Mouse (Mus musculus) limb, embryonic 12.5 days (tissue): Measurements from ENCODE around the gene Olfr727. TPM values are rescaled to one million over a fixed set of nuclear protein-coding genes. Genes with fewer than 3 reads are reported as not detected.

Experiments
- ATAC-seq: fragments of 200-750 bp; cut with Nextera tagmentation; 2 replicates; pipeline ENCODE4 v1.8.0; 2017; ENCODE audit warnings: low read depth, moderate TSS enrichment; ENCODE audit not compliant: insufficient number of reproducible peaks, insufficient read depth, low FRiP score, low TSS enrichment
- H3K27ac ChIP-seq: fragments of 300-500 bp; sonication (generic); 2 replicates; pipeline ENCODE4 v1.5.1; 2016; ENCODE audit warnings: mild to moderate bottlenecking, moderate library complexity
- H3K27me3 ChIP-seq: fragments of 300-500 bp; sonication (generic); 2 replicates; pipeline ENCODE4 v1.6.1; 2016; ENCODE audit warnings: mild to moderate bottlenecking, moderate library complexity
- H3K36me3 ChIP-seq: fragments of 300-500 bp; sonication (generic); 2 replicates; pipeline ENCODE4 v1.6.1; 2016; ENCODE audit warnings: mild to moderate bottlenecking, moderate library complexity
- H3K4me1 ChIP-seq: fragments of 300-500 bp; sonication (generic); replicated peaks from 2 replicates; pipeline ENCODE4 v1.6.1; 2016
- H3K4me2 ChIP-seq: fragments of 300-500 bp; sonication (generic); 2 replicates; pipeline ENCODE4 v1.6.1; 2016; ENCODE audit warnings: mild to moderate bottlenecking, moderate library complexity
- H3K4me3 ChIP-seq: fragments of 300-500 bp; sonication (generic); replicated peaks from 2 replicates; pipeline ENCODE4 v1.5.1; 2016; ENCODE audit warnings: mild to moderate bottlenecking
- H3K9ac ChIP-seq: fragments of 300-500 bp; sonication (generic); replicated peaks from 2 replicates; pipeline ENCODE4 v1.6.1; 2016; ENCODE audit warnings: mild to moderate bottlenecking, moderate library complexity
- H3K9me3 ChIP-seq: fragments of 300-500 bp; sonication (generic); 2 replicates; pipeline ENCODE4 v1.6.1; 2016; ENCODE audit warnings: mild to moderate bottlenecking, moderate library complexity
- WGBS: fragments of 180-500 bp; shearing (Covaris S2); methylation state at CpG from one replicate; pipeline ENCODE4 v1.1.7; 2016; 5-methylcytosine and 5-hydroxymethylcytosine counted together
- polyA plus RNA-seq: library from polyadenylated mRNA; unstranded; fragments of >200 nt; fragmentation: Nextera tagmentation; extraction: Ambion mirVana; gene quantifications from 2 replicates; pipeline ENCODE4 v1.2.1, GENCODE M21; 2016

Gene Olfr727
- not detected in 2 replicates for polyA plus RNA-seq

DNA sequence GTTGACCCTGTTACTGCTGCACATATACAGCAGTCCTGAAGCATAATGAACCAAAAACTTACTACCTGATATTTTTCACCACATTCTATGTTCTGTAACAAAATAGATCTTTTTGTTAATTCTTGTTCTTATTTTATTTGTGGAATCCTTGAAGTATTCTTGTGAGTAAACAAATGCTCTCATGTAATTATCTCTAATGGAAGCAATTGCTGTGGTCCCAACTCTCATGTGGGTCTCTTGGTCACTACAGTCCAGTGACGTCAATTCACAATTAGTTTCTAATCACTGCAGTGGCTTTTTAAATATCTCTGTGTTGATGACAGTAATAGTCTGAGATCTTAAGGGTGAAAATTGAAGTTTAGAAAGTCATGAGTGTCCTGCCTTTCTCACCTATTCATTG is at the start of gene Olfr727:
Olfr727 (plus strand) TSS at position 301 of the 400 bp plus-strand sequence.
- ATAC-seq, result no peak
- no peaks in the 10 kb centered on the region for H3K9me3 ChIP-seq
- H3K4me2 ChIP-seq, result no peak within 1 kb of the TSS
- H3K27ac ChIP-seq, result no peak within 1 kb of the TSS
- no peaks in the 10 kb centered on the region for H3K4me1 ChIP-seq
- no peak within 1 kb of the TSS for H3K4me3 ChIP-seq
- 88% methylated on average over 1 of the region's 1 CpGs for WGBS
- no peak within 1 kb of the TSS for H3K9ac ChIP-seq
- H3K36me3 ChIP-seq, result no peaks in the 10 kb centered on the region
- no peaks in the 10 kb centered on the region for H3K27me3 ChIP-seq

DNA sequence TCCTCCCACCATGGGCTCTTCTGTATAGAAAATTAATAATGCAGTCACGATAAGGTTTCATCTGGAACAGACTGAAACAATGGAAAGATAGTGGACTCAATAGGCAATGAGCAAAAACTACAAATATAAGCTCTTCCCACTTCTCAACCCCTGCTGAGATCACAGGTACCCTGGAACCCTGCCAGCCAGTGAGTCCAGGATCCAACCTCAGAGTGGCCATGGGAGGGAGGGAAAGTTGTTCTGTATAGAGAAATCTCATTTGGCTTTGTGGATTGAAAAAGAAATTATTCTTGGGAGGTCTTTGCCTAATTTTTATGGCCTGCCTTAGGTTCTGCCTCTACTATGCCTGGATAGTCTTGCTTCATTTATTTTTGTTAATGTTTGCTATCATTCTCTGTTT is 32.1 kb upstream of the Olfr727 start, which contains the start of gene Olfr726:
Olfr726 (minus strand) TSS at position 101 of the 400 bp plus-strand sequence.
- H3K36me3 ChIP-seq, result no peaks in the 10 kb centered on the region
- H3K4me1 ChIP-seq, result no peaks in the 10 kb centered on the region
- WGBS, result 77% methylated on average over 1 of the region's 1 CpGs
- no peaks in the 10 kb centered on the region for H3K9me3 ChIP-seq
- H3K27me3 ChIP-seq, result no peaks in the 10 kb centered on the region
- no peak for ATAC-seq
- no peak within 1 kb of the TSS for H3K27ac ChIP-seq
- H3K4me3 ChIP-seq, result no peak within 1 kb of the TSS
- no peak within 1 kb of the TSS for H3K4me2 ChIP-seq
- no peak within 1 kb of the TSS for H3K9ac ChIP-seq

DNA sequence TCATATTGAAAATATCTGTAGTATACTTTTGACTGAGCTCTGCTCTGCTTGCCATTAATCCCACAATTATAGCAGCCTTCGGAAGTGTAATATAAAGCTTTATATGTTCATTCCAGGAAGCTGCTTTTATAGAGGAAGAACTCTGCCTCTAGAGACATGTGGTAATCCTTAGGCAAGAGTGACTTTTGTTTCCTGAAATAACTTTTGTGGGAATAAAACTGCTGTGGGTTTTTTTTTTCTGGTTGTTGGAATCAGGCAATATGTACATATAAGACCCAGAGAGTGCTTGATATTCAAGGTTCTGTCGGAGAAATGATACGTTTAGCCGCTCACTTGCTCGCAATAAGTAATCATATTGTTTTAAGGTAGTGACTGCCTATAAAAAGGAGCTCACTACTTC is 19.6 kb downstream of the Olfr727 start, which contains the start of gene Olfr728:
Olfr728 (minus strand) TSS at position 101 of the 400 bp plus-strand sequence.
- H3K27ac ChIP-seq, result no peak within 1 kb of the TSS
- H3K4me3 ChIP-seq, result no peak within 1 kb of the TSS
- no peaks in the 10 kb centered on the region for H3K27me3 ChIP-seq
- no peak within 1 kb of the TSS for H3K4me2 ChIP-seq
- no peaks in the 10 kb centered on the region for H3K4me1 ChIP-seq
- no peak for ATAC-seq
- H3K36me3 ChIP-seq, result no peaks in the 10 kb centered on the region
- no peak within 1 kb of the TSS for H3K9ac ChIP-seq
- WGBS, result 79% methylated on average over 5 of the region's 5 CpGs
- no peaks in the 10 kb centered on the region for H3K9me3 ChIP-seq

DNA sequence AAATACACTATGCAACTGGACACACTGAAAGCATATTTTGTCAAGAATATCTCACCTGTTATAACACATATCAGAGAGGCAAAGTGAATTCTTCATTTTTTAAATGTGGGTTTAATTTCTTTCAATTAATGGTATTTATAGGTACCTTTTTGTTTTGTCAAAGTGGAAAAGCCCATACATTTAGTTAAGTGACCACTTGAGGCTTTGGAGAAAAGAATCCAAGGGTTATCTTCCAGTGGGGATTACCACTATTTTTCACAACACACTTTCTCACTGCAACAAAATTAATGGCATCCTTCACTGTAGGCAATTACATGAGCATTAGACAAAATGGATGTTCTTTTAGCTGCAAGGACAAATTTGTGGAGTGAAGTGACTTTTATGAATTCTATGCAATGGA is 29.8 kb downstream of the Olfr727 start, which contains the start of gene Olfr729:
Olfr729 (minus strand) TSS at position 101 of the 400 bp plus-strand sequence.
- no peaks in the 10 kb centered on the region for H3K36me3 ChIP-seq
- H3K27me3 ChIP-seq, result no peaks in the 10 kb centered on the region
- no peaks in the 10 kb centered on the region for H3K4me1 ChIP-seq
- H3K4me3 ChIP-seq, result no peak within 1 kb of the TSS
- no peak within 1 kb of the TSS for H3K9ac ChIP-seq
- ATAC-seq, result no peak
- H3K4me2 ChIP-seq, result no peak within 1 kb of the TSS
- H3K27ac ChIP-seq, result no peak within 1 kb of the TSS
- H3K9me3 ChIP-seq, result no peaks in the 10 kb centered on the region

Other genes with a start within 250 kb of the Olfr727 start
- not detected in 2 replicates for gene Olfr722, start 221.2 kb upstream of the Olfr727 start, polyA plus RNA-seq
- gene Olfr723, start 191.4 kb upstream of the Olfr727 start, polyA plus RNA-seq, result not detected in 2 replicates
- not detected in 2 replicates for gene Olfr724, start 159.9 kb upstream of the Olfr727 start, polyA plus RNA-seq
- not detected in 2 replicates for gene Olfr725, start 82.8 kb upstream of the Olfr727 start, polyA plus RNA-seq
- not detected in 2 replicates for gene Olfr726, start 32.2 kb upstream of the Olfr727 start, polyA plus RNA-seq
- gene Olfr728, start 19.5 kb downstream of the Olfr727 start, polyA plus RNA-seq, result not detected in 2 replicates
- not detected in 2 replicates for gene Olfr729, start 29.7 kb downstream of the Olfr727 start, polyA plus RNA-seq
- not detected in 2 replicates for gene Olfr730, start 65.0 kb downstream of the Olfr727 start, polyA plus RNA-seq
- gene Olfr731, start 118.7 kb downstream of the Olfr727 start, polyA plus RNA-seq, result not detected in 2 replicates
- gene Olfr732, start 161.0 kb downstream of the Olfr727 start, polyA plus RNA-seq, result not detected in 2 replicates
- not detected in 2 replicates for gene Olfr733, start 178.3 kb downstream of the Olfr727 start, polyA plus RNA-seq
- not detected in 2 replicates for gene Olfr734, start 203.6 kb downstream of the Olfr727 start, polyA plus RNA-seq
- not detected in 2 replicates for gene Olfr735, start 225.7 kb downstream of the Olfr727 start, polyA plus RNA-seq
- not detected in 2 replicates for gene Tlr11, start 234.7 kb downstream of the Olfr727 start, polyA plus RNA-seq